Mouse (Mus musculus): ENCODE data around the gene Tex13b.
"Not testable (repeated sequence)": the region's sequence is repeated elsewhere in the genome, so short reads cannot be mapped to it uniquely, and the experiment has no call there.

Tex13b gene

DNA sequence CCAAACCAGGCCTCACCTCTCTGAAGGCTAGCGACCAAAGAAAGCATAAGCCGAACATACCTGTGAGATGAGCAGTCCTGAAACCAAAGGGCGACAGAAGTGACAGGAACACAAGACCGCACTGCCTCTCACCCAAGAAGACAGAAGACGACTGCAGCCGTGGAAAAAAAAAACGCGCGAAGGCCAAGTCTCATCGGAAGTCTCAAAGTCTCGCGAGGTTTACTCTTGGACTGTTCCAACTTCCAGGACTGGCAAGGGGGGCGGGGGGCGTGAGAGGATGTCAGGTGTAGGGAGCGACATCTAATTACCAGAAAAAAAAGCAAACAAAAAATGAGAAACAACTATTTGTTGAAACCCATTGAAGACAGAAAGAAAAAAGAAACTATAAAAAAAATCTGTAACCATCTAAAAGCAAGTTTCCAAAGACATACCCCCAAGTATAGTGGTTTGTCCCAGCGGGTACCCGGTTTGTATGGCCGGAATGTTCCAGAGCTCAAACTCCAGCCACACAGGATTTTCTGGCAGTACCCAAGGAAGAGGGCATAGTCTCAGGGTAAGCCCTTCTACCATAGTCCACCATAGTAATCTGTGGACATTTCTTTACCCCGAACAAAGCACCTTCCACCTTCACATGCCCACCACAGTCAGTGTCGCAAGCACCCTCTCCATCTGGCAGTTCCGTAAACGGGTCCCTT lies at the start of gene Tex13b:
Gene Tex13b, minus strand, starts transcription at position 122 of the 695 bp plus-strand sequence.
- DNase-seq (ENCODE audit: low read depth, low spot score), result no peak

DNA sequence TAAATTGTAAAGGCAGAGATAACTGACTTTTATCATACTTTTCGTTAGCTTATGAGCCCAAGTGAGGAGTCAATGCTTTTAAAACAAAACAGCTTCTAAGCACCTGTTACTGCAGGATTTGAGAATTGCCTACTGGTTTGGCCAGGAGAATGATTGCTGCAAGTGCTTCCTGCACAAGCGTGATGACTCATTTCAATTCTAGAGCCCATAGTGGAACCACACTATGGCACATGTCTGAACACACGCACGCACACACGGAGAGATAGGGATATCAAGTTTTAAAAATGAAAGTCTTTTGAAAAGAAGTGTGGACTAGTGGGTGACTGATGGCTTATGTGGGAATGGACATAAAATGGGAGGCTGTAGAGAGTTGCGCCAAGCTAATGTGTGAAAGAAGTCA lies 49.5 kb upstream of the Tex13b start:
- DNase-seq (ENCODE audit: low read depth, low spot score), result no peak

DNA sequence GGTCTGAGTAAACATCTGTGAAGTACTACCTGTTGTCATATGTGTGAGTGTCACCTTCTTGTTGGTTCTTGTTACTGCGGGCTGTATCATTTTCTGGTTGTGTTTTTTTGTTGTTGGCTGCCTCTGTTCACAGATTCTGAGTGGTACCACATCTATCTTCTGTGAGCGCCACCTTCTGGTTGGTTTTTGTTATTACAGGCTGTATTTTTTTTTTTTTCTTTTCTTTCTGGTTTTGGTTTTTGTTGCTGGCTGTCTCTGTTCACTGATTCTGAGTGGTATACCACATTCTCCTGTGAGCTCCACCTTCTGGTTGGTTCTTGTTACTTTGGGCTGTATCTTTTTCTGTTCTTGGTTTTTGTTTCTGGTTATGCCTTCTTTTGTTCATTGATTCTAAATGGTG lies 44.2 kb upstream of the Tex13b start:
- DNase-seq (ENCODE audit: low read depth, low spot score), result peak; percentile 10

DNA sequence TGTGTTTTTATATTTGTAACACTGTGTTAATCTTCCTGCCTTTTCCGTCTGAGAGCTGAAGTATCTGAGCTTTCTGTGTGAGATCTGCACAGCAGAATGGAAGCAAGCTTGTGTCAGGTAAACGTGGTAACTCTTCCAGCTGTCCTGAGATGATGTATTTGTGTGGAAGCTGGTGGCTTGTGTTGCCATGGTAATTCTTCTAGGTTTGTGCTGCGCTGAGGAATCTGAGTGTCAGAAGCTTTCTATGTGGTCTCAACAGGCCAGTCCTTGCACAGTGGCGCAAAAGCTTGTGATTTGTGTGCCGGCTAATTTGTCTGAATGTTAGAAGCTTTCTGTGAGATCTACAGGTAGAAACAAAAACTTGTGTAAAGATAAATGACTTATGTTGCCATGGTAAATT lies 43.8 kb upstream of the Tex13b start:
- not testable (repeated sequence) for DNase-seq (ENCODE audit: low read depth, low spot score)

DNA sequence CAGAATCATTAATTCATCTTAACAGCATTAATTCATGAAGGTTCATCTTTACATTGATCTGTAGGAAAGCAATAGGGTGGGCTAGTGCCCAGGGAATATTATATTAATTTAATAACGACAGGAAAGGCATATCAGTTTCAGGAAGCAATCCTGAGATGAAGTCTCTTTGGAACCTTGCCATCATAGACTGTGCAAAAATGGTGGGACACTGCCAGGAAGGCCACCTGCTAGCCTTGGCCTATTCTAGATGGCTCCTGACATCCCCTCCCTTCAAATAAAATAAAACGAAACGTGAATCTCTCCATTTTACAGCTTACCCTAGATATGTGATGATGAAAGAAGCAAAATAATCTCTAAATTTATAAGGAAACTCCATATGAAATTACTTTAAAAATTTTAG lies 41.3 kb upstream of the Tex13b start:
- DNase-seq (ENCODE audit: low read depth, low spot score), result no peak

DNA sequence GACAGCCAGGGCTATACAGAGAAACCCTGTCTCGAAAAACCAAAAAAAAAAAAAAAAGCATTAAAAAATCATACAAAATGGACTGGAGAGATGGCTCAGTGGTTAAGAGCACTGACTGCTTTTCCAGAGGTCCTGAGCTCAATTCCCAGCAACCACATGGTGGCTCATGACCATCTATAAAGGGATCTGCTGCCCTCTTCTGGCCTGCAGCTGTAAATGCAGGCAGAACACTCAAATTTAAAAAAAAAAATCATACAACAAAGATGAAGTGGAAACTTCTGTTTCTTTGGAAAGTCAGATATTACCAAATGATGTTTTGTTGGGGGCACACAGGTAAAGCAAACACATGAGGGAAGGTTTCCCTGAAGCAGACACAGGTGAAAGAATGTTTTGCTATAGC lies 32.2 kb upstream of the Tex13b start:
- DNase-seq (ENCODE audit: low read depth, low spot score), result peak; percentile 28

DNA sequence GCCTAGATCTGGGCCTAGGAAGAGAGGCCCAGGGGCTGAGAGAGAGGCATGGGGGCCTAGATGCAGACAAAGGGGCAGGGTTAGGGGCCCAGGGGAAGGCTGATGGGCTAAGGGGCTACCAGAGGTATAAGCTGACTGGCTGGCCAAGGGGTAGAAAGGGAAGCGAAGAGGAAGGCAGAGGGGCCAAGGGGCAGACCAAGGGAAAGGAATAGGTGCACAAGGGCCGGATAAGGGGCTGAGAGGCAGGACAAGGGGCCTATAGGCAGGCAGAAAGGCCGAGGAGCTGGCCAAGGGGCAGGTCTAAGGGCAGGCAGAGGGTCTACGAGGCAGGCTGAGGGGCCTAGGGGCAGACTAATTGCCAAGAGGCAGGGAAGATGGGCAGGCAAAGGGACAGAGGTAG lies 26.7 kb upstream of the Tex13b start:
- DNase-seq (ENCODE audit: low read depth, low spot score), result no peak

DNA sequence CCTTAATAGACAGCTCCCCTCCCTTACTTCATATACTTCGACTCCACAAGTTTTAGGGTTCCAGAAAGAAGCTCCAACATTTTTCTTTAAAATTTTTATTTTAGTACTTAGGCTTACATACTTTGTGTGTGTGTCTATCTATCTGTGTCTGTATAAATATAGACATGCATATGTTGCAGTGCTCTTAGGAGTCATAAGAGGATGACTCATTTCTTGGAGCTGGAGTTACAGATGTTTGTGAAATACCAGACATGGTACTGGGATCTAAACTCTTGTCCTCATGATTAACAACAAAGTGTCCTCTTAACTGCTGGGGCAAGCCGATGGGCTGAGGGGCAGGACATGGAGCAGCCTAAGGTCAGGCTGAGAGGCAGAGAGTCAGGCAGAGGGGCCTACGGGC lies 24.8 kb upstream of the Tex13b start:
- DNase-seq (ENCODE audit: low read depth, low spot score), result no peak

DNA sequence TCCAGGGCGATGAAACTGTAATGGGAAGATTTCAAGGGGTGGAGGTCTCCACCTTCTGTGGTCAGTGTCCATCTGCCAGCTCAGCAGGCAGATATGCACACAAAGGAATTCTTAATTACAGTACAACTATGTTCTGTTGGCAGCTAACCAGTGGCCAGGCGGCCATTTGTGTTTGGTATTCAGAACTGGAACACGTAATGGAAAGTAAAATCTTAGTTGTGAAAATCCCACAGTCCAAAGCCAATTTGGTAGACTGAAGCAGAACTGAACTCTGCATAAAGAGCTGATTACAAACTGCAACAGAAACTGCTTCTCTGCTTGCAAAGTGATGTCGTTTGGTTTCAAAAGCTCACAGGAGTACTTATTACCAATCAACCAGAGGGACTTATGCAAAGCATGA lies 18.5 kb upstream of the Tex13b start:
- no peak for DNase-seq (ENCODE audit: low read depth, low spot score)

DNA sequence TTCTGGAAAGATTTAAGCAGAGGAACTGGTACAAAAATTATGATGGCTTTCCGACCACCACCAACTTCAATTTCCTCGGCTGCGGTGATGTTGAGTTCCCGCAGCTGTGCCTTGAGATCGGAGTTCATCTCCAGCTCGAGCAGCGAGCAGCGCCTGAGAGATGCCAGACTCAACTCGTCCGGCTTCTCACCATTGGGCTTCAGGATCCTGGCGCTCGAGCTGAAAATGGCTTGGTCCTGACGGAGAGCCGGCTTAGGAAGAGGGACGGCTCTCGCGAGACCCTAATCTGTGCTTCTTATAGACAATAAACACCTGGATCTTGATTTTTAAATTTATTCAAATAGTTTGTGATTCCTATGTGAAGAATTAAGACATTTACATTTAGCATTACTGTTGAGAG lies 9.1 kb upstream of the Tex13b start:
- no peak for DNase-seq (ENCODE audit: low read depth, low spot score)

DNA sequence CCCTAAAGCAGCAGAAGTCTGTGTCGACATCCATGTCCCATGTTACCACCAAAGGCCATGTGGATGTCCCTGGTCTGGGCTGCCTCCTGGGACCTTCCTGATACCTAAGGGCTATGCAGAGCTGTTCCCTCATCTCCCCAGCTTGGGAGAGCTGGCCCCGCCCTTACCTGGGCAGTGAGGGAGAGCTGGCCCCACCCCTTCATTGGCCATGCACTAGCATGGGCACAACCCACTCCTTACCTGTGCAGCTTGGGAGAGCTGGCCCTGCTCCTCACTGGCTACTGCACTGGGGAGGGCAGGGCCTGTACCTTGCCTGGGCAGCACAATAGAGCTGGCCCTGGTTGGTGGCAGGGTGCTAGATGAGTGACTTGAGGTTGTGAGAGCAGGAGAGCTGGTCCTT lies 7.9 kb downstream of the Tex13b start:
- DNase-seq (ENCODE audit: low read depth, low spot score), result no peak

DNA sequence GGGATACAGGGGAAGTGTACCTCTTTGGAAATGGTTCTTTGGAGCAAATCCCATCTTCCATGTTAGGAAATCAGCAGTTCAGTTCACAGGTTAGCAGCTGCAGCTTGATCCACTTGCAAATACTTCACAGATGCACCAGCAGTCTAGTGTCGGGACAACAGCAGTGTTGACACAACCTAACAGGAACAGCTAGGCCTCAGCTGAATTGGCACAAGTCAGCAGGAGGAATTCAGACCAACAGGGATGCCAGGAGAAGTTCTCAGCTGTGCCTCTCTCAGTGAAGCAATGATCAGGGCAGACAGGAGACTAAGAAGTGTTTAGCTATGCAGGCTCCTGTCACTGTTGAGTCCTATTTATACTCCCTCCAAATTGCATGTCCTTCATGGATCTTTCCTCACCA lies 43.4 kb downstream of the Tex13b start:
- no peak for DNase-seq (ENCODE audit: low read depth, low spot score)

Measured in CD4-positive, CD25-positive, alpha-beta regulatory T cell, adult 2 months (primary cell).